Mouse (Mus musculus) midbrain, embryonic 13.5 days (tissue): ENCODE measurements around the gene Btbd6. TPM values are rescaled to one million over a fixed set of nuclear protein-coding genes. Genes with fewer than 3 reads are reported as not detected.

Source experiments
- ATAC-seq: fragments of 200-750 bp; cut with Nextera tagmentation; 2 replicates; pipeline ENCODE4 v1.8.0; 2017; ENCODE audit warnings: mild to moderate bottlenecking, moderate TSS enrichment, moderate library complexity
- H3K27ac ChIP-seq: fragments of 300-500 bp; sonication (generic); 2 replicates; pipeline ENCODE4 v1.5.1; 2015; ENCODE audit warnings: inconsistent platforms, mild to moderate bottlenecking, moderate library complexity
- H3K27me3 ChIP-seq: fragments of 300-500 bp; sonication (generic); 2 replicates; pipeline ENCODE4 v1.6.1; 2015; ENCODE audit warnings: mild to moderate bottlenecking, inconsistent platforms
- H3K36me3 ChIP-seq: fragments of 300-500 bp; sonication (generic); 2 replicates; pipeline ENCODE4 v1.6.1; 2015; ENCODE audit warnings: mild to moderate bottlenecking, inconsistent platforms
- H3K4me1 ChIP-seq: fragments of 300-500 bp; sonication (generic); replicated peaks from 2 replicates; pipeline ENCODE4 v1.6.1; 2015; ENCODE audit warnings: inconsistent platforms
- H3K4me2 ChIP-seq: fragments of 300-500 bp; sonication (generic); replicated peaks from 2 replicates; pipeline ENCODE4 v1.6.1; 2015; ENCODE audit warnings: moderate library complexity, mild to moderate bottlenecking, inconsistent platforms
- H3K4me3 ChIP-seq: fragments of 300-500 bp; sonication (generic); replicated peaks from 2 replicates; pipeline ENCODE4 v1.5.1; 2015; ENCODE audit warnings: mild to moderate bottlenecking, inconsistent platforms
- H3K9ac ChIP-seq: fragments of 300-500 bp; sonication (generic); replicated peaks from 2 replicates; pipeline ENCODE4 v1.6.1; 2015; ENCODE audit warnings: mild to moderate bottlenecking, inconsistent platforms
- H3K9me3 ChIP-seq: fragments of 300-500 bp; sonication (generic); 2 replicates; pipeline ENCODE4 v1.6.1; 2016; ENCODE audit warnings: mild to moderate bottlenecking, inconsistent platforms
- WGBS: fragments of 180-500 bp; shearing (Covaris S2); methylation state at CpG from one replicate; pipeline ENCODE4 v1.1.7; 2015; 5-methylcytosine and 5-hydroxymethylcytosine counted together
- polyA plus RNA-seq: library from polyadenylated mRNA; unstranded; fragments of >200 nt; fragmentation: Nextera tagmentation; extraction: Ambion mirVana; gene quantifications from 2 replicates; pipeline ENCODE4 v1.2.1, GENCODE M21; 2015

The Btbd6 gene
- polyA plus RNA-seq, 1 experiment from 2014 or later: 37.8 TPM

- Histone ChIP-seq H3K4me3 (peak overlapping the region; percentile 95), H3K9me3 (no peaks in the 10 kb centered on the region), H3K4me2 (peak overlapping the region; percentile 77), H3K9ac (peak overlapping the region; percentile 97), H3K27me3 (no peaks in the 10 kb centered on the region), H3K4me1 (peaks cover 43% of the 10 kb centered on the region), H3K27ac (peak overlapping the region; percentile 85), H3K36me3 (no peaks in the 10 kb centered on the region)
- peak; percentile 54 for ATAC-seq
- WGBS: under 1% methylated on average over 63 of the region's 64 CpGs
Observed at GRCm38 (mm10) chr12:113014561-113015556, 38.6 kb downstream of the Btbd6 start.

GRCm38 (mm10) chr12:113015956-113016355 is 39.7 kb downstream of the Btbd6 start:
- H3K4me2 ChIP-seq: peak overlapping the region; percentile 77
- H3K27me3 ChIP-seq: no peaks in the 10 kb centered on the region
- no peaks in the 10 kb centered on the region for H3K9me3 ChIP-seq
- peak overlapping the region; percentile 95; the same call in 1 of the 2 replicates for H3K4me3 ChIP-seq
- H3K27ac ChIP-seq: no peak overlapping the region
- 62% methylated on average over 4 of the region's 4 CpGs for WGBS
- H3K9ac ChIP-seq: peak overlapping the region; percentile 97
- ATAC-seq: no peak
- H3K36me3 ChIP-seq: peaks cover 7% of the 10 kb centered on the region
- H3K4me1 ChIP-seq: peaks cover 43% of the 10 kb centered on the region

GRCm38 (mm10) chr12:113016976-113017375 is 40.7 kb downstream of the Btbd6 start:
- Histone ChIP-seq H3K4me3 (no peak overlapping the region), H3K36me3 (peaks cover 9% of the 10 kb centered on the region), H3K27ac (no peak overlapping the region), H3K4me2 (peak overlapping the region; percentile 77), H3K4me1 (peaks cover 43% of the 10 kb centered on the region), H3K9me3 (no peaks in the 10 kb centered on the region), H3K9ac (peak overlapping the region; percentile 55), H3K27me3 (no peaks in the 10 kb centered on the region)
- WGBS: 80% methylated on average over 8 of the region's 8 CpGs
- no peak for ATAC-seq

- Histone ChIP-seq H3K9ac (peak overlapping the region; percentile 41; the same call in 1 of the 2 replicates), H3K4me3 (no peak overlapping the region), H3K9me3 (no peaks in the 10 kb centered on the region), H3K36me3 (peaks cover 9% of the 10 kb centered on the region), H3K27me3 (no peaks in the 10 kb centered on the region), H3K4me1 (peaks cover 43% of the 10 kb centered on the region), H3K27ac (no peak overlapping the region), H3K4me2 (no peak overlapping the region)
- WGBS: 70% methylated on average over 9 of the region's 9 CpGs
- ATAC-seq: no peak
Observed at GRCm38 (mm10) chr12:113017429-113017984, 41.2 kb downstream of the Btbd6 start.

- Histone ChIP-seq H3K4me3 (no peak overlapping the region), H3K4me1 (peaks cover 40% of the 10 kb centered on the region), H3K27me3 (no peaks in the 10 kb centered on the region), H3K9me3 (no peaks in the 10 kb centered on the region), H3K27ac (no peak overlapping the region), H3K4me2 (no peak overlapping the region), H3K36me3 (peaks cover 9% of the 10 kb centered on the region), H3K9ac (no peak overlapping the region)
- ATAC-seq: no peak
- WGBS: 85% methylated on average over 4 of the region's 4 CpGs
Observed at GRCm38 (mm10) chr12:113018763-113019162, 42.5 kb downstream of the Btbd6 start.

- H3K9me3 ChIP-seq: no peaks in the 10 kb centered on the region
- no peak overlapping the region for H3K27ac ChIP-seq
- peaks cover 24% of the 10 kb centered on the region for H3K4me1 ChIP-seq
- no peak for ATAC-seq
- no peak overlapping the region for H3K4me2 ChIP-seq
- peaks cover 13% of the 10 kb centered on the region for H3K36me3 ChIP-seq
- no peaks in the 10 kb centered on the region for H3K27me3 ChIP-seq
- H3K9ac ChIP-seq: no peak overlapping the region
- H3K4me3 ChIP-seq: no peak overlapping the region
Observed at GRCm38 (mm10) chr12:113021488-113021887, 45.2 kb downstream of the Btbd6 start.

GRCm38 (mm10) chr12:113023082-113023481 is 46.8 kb downstream of the Btbd6 start:
- no peak for ATAC-seq
- H3K27ac ChIP-seq: no peak overlapping the region
- WGBS: 84% methylated on average over 4 of the region's 4 CpGs
- H3K27me3 ChIP-seq: no peaks in the 10 kb centered on the region
- H3K4me3 ChIP-seq: no peak overlapping the region
- H3K4me1 ChIP-seq: peaks cover 20% of the 10 kb centered on the region
- peaks cover 17% of the 10 kb centered on the region for H3K36me3 ChIP-seq
- no peak overlapping the region for H3K4me2 ChIP-seq
- no peak overlapping the region for H3K9ac ChIP-seq
- H3K9me3 ChIP-seq: no peaks in the 10 kb centered on the region

- peaks cover 8% of the 10 kb centered on the region; the same call in 1 of the 2 replicates for H3K36me3 ChIP-seq
- no peak overlapping the region for H3K4me3 ChIP-seq
- H3K4me1 ChIP-seq: peaks cover 32% of the 10 kb centered on the region
- WGBS: 97% methylated on average over 1 of the region's 1 CpGs
- no peaks in the 10 kb centered on the region for H3K9me3 ChIP-seq
- H3K27ac ChIP-seq: no peak overlapping the region
- no peak overlapping the region for H3K9ac ChIP-seq
- H3K4me2 ChIP-seq: no peak overlapping the region
- no peaks in the 10 kb centered on the region for H3K27me3 ChIP-seq
- ATAC-seq: no peak
Observed at GRCm38 (mm10) chr12:113026557-113026956, 50.3 kb downstream of the Btbd6 start.

- peaks cover 41% of the 10 kb centered on the region for H3K4me1 ChIP-seq
- H3K27ac ChIP-seq: no peak overlapping the region; the same call in 1 of the 2 replicates
Observed at GRCm38 (mm10) chr12:113027495-113027894, 51.2 kb downstream of the Btbd6 start.

GRCm38 (mm10) chr12:113028067-113028466 is 51.8 kb downstream of the Btbd6 start:
- Histone ChIP-seq H3K27ac (peak overlapping the region; percentile 64), H3K36me3 (peaks cover 11% of the 10 kb centered on the region; the same call in 1 of the 2 replicates), H3K9ac (no peak overlapping the region), H3K4me1 (peaks cover 44% of the 10 kb centered on the region), H3K4me2 (no peak overlapping the region), H3K4me3 (no peak overlapping the region), H3K27me3 (no peaks in the 10 kb centered on the region), H3K9me3 (no peaks in the 10 kb centered on the region)
- 51% methylated on average over 5 of the region's 5 CpGs for WGBS
- peak; percentile 49 for ATAC-seq

More at GRCm38 (mm10) chr12:113027495-113027894, 51.2 kb downstream of the Btbd6 start:
- Histone ChIP-seq H3K9ac (no peak overlapping the region), H3K4me2 (no peak overlapping the region), H3K27me3 (no peaks in the 10 kb centered on the region), H3K4me3 (no peak overlapping the region), H3K36me3 (peaks cover 11% of the 10 kb centered on the region; the same call in 1 of the 2 replicates), H3K9me3 (no peaks in the 10 kb centered on the region)
- WGBS: 90% methylated on average over 2 of the region's 2 CpGs
- ATAC-seq: no peak
